In the genomic region with DNA sequence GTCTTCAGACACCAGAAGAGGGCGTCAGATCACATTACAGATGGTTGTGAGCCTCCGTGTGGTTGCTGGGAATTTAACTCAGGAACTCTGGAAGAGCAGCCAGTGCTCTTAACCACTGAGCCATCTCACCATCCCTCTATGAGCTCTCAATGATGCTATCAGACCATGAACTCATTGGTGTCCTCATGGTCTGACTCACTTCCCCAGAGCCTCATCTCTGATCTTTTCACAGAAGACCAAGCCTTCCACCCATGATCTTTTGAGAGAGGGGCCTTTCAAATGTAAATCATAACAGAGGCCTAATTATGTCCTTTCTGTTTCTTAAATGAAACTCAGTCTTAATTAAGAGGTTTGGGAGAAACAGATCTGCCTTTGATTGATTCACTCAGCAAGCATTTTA, we compare ENCODE assay signal across 25 mouse cellular contexts. TPM values are rescaled to one million over a fixed set of nuclear protein-coding genes. Genes with fewer than 3 reads are reported as not detected.
DNase-seq lines count a peak whose midpoint lies in the region; ATAC-seq and TF ChIP-seq lines count a peak whose summit lies in the region.
"Had no signal": no experiment of that assay in that cellular context is flagged by ENCODE, and none has a peak within 500 bp of the region (broad histone marks: within the 10 kb centered on the region; RNA-seq: fewer than 3 reads in every experiment).

No protein-coding gene starts in this region.

- ATAC-seq in hindbrain, embryonic 13.5 days (ENCODE audit: low FRiP score) = peak; percentile 37; the same call in 1 of the 2 replicates
- ATAC-seq in hindbrain, embryonic 16.5 days = no peak
- peak; percentile 53; the same call in 1 of the 2 replicates for ATAC-seq in forebrain, embryonic 12.5 days (ENCODE audit: low FRiP score)
- ATAC-seq in forebrain, embryonic 16.5 days = peak; percentile 51
- no peak for ATAC-seq in liver, postnatal 0 days

- intact Hi-C loops in left cerebral cortex, adult 2 months (cut with DNase I) = loop anchor here (2.0 to 5.0 kb wide), 2 partner anchors 20 to 459 kb away; a partner anchor contains a TSS
- intact Hi-C loops in left cerebral cortex, postnatal 14 days (cut with DNase I) = no loop called here

- no peak overlapping the region for H3K27ac ChIP-seq in hindbrain, embryonic 13.5 days
- H3K27ac ChIP-seq in hindbrain, embryonic 16.5 days (ENCODE audit: low read depth, low read length) = no peak overlapping the region
- H3K27ac ChIP-seq in left cerebral cortex, adult 2 months = peak overlapping the region; percentile 85
- H3K27ac ChIP-seq in forebrain, embryonic 12.5 days = no peak overlapping the region
- H3K27ac ChIP-seq in forebrain, embryonic 16.5 days (ENCODE audit: low read length) = no peak overlapping the region
- H3K27ac ChIP-seq in liver, postnatal 0 days (ENCODE audit: low read depth) = no peak overlapping the region
- H3K27ac ChIP-seq: embryonic facial prominence, embryonic 13.5 days; gastrocnemius, adult 2 months; heart, embryonic 13.5 days; hindbrain, embryonic 14.5 days had no signal

- no peak overlapping the region for H3K9ac ChIP-seq in hindbrain, embryonic 13.5 days
- H3K9ac ChIP-seq in hindbrain, embryonic 16.5 days (ENCODE audit: low read depth, low read length) = no peak overlapping the region
- no peak overlapping the region for H3K9ac ChIP-seq in forebrain, embryonic 12.5 days
- H3K9ac ChIP-seq in forebrain, embryonic 16.5 days (replicated peaks; ENCODE audit: low read depth, low read length) = no peak overlapping the region
- no peak overlapping the region for H3K9ac ChIP-seq in liver, postnatal 0 days (replicated peaks)
- H3K9ac ChIP-seq: embryonic facial prominence, embryonic 13.5 days; heart, embryonic 13.5 days; hindbrain, embryonic 14.5 days had no signal

- no peak overlapping the region for H3K4me2 ChIP-seq in hindbrain, embryonic 13.5 days
- no peak overlapping the region for H3K4me2 ChIP-seq in hindbrain, embryonic 16.5 days (ENCODE audit: low read length)
- H3K4me2 ChIP-seq in forebrain, embryonic 12.5 days = no peak overlapping the region
- H3K4me2 ChIP-seq in forebrain, embryonic 16.5 days (ENCODE audit: low read length) = no peak overlapping the region
- no peak overlapping the region for H3K4me2 ChIP-seq in liver, postnatal 0 days (ENCODE audit: low read depth, low read length)
- H3K4me2 ChIP-seq: embryonic facial prominence, embryonic 13.5 days; heart, embryonic 13.5 days; hindbrain, embryonic 14.5 days had no signal

- no peaks in the 10 kb centered on the region for H3K36me3 ChIP-seq in hindbrain, embryonic 13.5 days
- no peaks in the 10 kb centered on the region for H3K36me3 ChIP-seq in hindbrain, embryonic 16.5 days (ENCODE audit: control insufficient read depth, insufficient read depth, low read length)
- H3K36me3 ChIP-seq in forebrain, embryonic 12.5 days (replicated peaks) = no peaks in the 10 kb centered on the region
- no peaks in the 10 kb centered on the region for H3K36me3 ChIP-seq in forebrain, embryonic 16.5 days (ENCODE audit: control insufficient read depth, insufficient read depth)
- H3K36me3 ChIP-seq in liver, postnatal 0 days (replicated peaks; ENCODE audit: insufficient read depth, low read length) = no peaks in the 10 kb centered on the region
- H3K36me3 ChIP-seq: embryonic facial prominence, embryonic 13.5 days; heart, embryonic 13.5 days had no signal

- TF ChIP-seq EP300 in liver, postnatal 0 days (IDR thresholded peaks at IDR 0.05; ENCODE audit: low read depth) = no peak

- peaks cover 12% of the 10 kb centered on the region; the same call in 1 of the 2 replicates for H3K4me1 ChIP-seq in hindbrain, embryonic 13.5 days (replicated peaks)
- H3K4me1 ChIP-seq in hindbrain, embryonic 16.5 days (ENCODE audit: control insufficient read depth, insufficient read depth, low read depth, low read length) = no peaks in the 10 kb centered on the region; the same call in 1 of the 2 replicates
- peaks cover 19% of the 10 kb centered on the region for H3K4me1 ChIP-seq in forebrain, embryonic 12.5 days
- peaks cover 10% of the 10 kb centered on the region for H3K4me1 ChIP-seq in forebrain, embryonic 16.5 days (replicated peaks; ENCODE audit: control insufficient read depth, insufficient read depth, low read length)
- no peaks in the 10 kb centered on the region for H3K4me1 ChIP-seq in liver, postnatal 0 days (ENCODE audit: insufficient read depth)
- H3K4me1 ChIP-seq: embryonic facial prominence, embryonic 13.5 days; heart, embryonic 13.5 days had no signal

- DNase-seq in left cerebral cortex, adult 2 months (ENCODE audit: extremely low spot score in 1 of 2, low spot score in 2 of 2) = no peak
- no peak for DNase-seq in left cerebral cortex, postnatal 14 days (ENCODE audit: low spot score in 2 of 2)
- no peak for DNase-seq in liver, postnatal 0 days
- no peak for DNase-seq in spleen, adult 18-20 months
- DNase-seq: adrenal gland, postnatal 10 days; cerebellum, adult 11 months; cerebellum, adult 8-10 months; cerebellum, postnatal 25 days; gastrocnemius, adult 2 months; gastrocnemius, postnatal 25 days; heart, postnatal 36 days; kidney, adult 11 months had no signal

- H3K9me3 ChIP-seq in hindbrain, embryonic 13.5 days = no peaks in the 10 kb centered on the region
- no peaks in the 10 kb centered on the region for H3K9me3 ChIP-seq in hindbrain, embryonic 16.5 days (ENCODE audit: control insufficient read depth, low read length)
- no peaks in the 10 kb centered on the region for H3K9me3 ChIP-seq in forebrain, embryonic 12.5 days
- H3K9me3 ChIP-seq in forebrain, embryonic 16.5 days (ENCODE audit: control insufficient read depth, low read length) = no peaks in the 10 kb centered on the region
- no peaks in the 10 kb centered on the region for H3K9me3 ChIP-seq in liver, postnatal 0 days (ENCODE audit: low read length)
- H3K9me3 ChIP-seq: embryonic facial prominence, embryonic 13.5 days; heart, embryonic 13.5 days had no signal

- no peak overlapping the region for H3K4me3 ChIP-seq in hindbrain, embryonic 13.5 days
- H3K4me3 ChIP-seq in hindbrain, embryonic 16.5 days (ENCODE audit: low read length) = no peak overlapping the region
- no peak overlapping the region for H3K4me3 ChIP-seq in left cerebral cortex, adult 2 months
- no peak overlapping the region for H3K4me3 ChIP-seq in forebrain, embryonic 12.5 days (replicated peaks)
- H3K4me3 ChIP-seq in forebrain, embryonic 16.5 days (replicated peaks; ENCODE audit: low read length) = no peak overlapping the region
- H3K4me3 ChIP-seq in liver, postnatal 0 days (ENCODE audit: low read depth, low read length) = no peak overlapping the region
- H3K4me3 ChIP-seq: embryonic facial prominence, embryonic 13.5 days; gastrocnemius, adult 2 months; heart, embryonic 13.5 days had no signal

- H3K27me3 ChIP-seq in hindbrain, embryonic 13.5 days = no peaks in the 10 kb centered on the region
- H3K27me3 ChIP-seq in hindbrain, embryonic 16.5 days (replicated peaks; ENCODE audit: control insufficient read depth, insufficient read depth, low read length) = no peaks in the 10 kb centered on the region
- H3K27me3 ChIP-seq in forebrain, embryonic 12.5 days = peaks cover 11% of the 10 kb centered on the region; the same call in 1 of the 2 replicates
- 0 out of 2 replicates have a peak, but pooled peaks cover 5% of the 10 kb centered on the region for H3K27me3 ChIP-seq in forebrain, embryonic 16.5 days (replicated peaks; ENCODE audit: control insufficient read depth, insufficient read depth, low read length)
- H3K27me3 ChIP-seq in liver, postnatal 0 days (ENCODE audit: insufficient read depth, low read length) = no peaks in the 10 kb centered on the region
- H3K27me3 ChIP-seq: embryonic facial prominence, embryonic 13.5 days had no signal

- WGBS in hindbrain, embryonic 13.5 days = 78% methylated on average over 2 of the region's 2 CpGs
- WGBS in hindbrain, embryonic 16.5 days = 68% methylated on average over 2 of the region's 2 CpGs
- 66% methylated on average over 2 of the region's 2 CpGs for WGBS in forebrain, embryonic 12.5 days
- 38% methylated on average over 2 of the region's 2 CpGs for WGBS in forebrain, embryonic 16.5 days
- 81% methylated on average over 2 of the region's 2 CpGs for WGBS in liver, postnatal 0 days (ENCODE audit: insufficient replicate concordance)

- no peak; the same call in 1 of the 2 replicates for TF ChIP-seq CTCF in left cerebral cortex, adult 2 months (IDR thresholded peaks at IDR 0.05)
- TF ChIP-seq CTCF in liver, postnatal 0 days (IDR thresholded peaks at IDR 0.05; ENCODE audit: low read depth) = no peak

RNA-seq across cellular contexts. Expression of a gene that starts 19.0 kb away (rescaled TPM):
- polyA plus RNA-seq in hindbrain, embryonic 13.5 days (2015; fragmentation: Nextera tagmentation; extraction: Ambion mirVana) = 2.5 and 3.0 TPM in 2 replicates
- 3.4 and 4.1 TPM in 2 replicates for polyA plus RNA-seq in hindbrain, embryonic 16.5 days (2015; fragmentation: Nextera tagmentation; extraction: Ambion mirVana)
- total RNA-seq in left cerebral cortex, adult 2 months (2021) = 10 to 100 TPM; 24.8 to 25.8 TPM
- 10 to 100 TPM; 14.5 to 14.6 TPM for total RNA-seq in left cerebral cortex, postnatal 14 days (2021)
- 3.0 and 3.5 TPM in 2 replicates for polyA plus RNA-seq in forebrain, embryonic 12.5 days (2016; fragmentation: Nextera tagmentation; extraction: Ambion mirVana)
- 1.7 and 2.4 TPM in 2 replicates for polyA plus RNA-seq in forebrain, embryonic 16.5 days (2015; fragmentation: Nextera tagmentation; extraction: Ambion mirVana)
- polyA plus RNA-seq in liver, postnatal 0 days (2015; fragmentation: Nextera tagmentation; extraction: Ambion mirVana) = 1.0 and 1.1 TPM in 2 replicates

RNA-seq across cellular contexts. Expression of a gene that starts 56.0 kb away (rescaled TPM):
- polyA plus RNA-seq in hindbrain, embryonic 13.5 days (2015; fragmentation: Nextera tagmentation; extraction: Ambion mirVana) = not detected in 2 replicates
- polyA plus RNA-seq in hindbrain, embryonic 16.5 days (2015; fragmentation: Nextera tagmentation; extraction: Ambion mirVana) = not detected in 2 replicates
- not detected for total RNA-seq in left cerebral cortex, adult 2 months (2021)
- total RNA-seq in left cerebral cortex, postnatal 14 days (2021) = not detected
- polyA plus RNA-seq in forebrain, embryonic 12.5 days (2016; fragmentation: Nextera tagmentation; extraction: Ambion mirVana) = not detected in 2 replicates
- polyA plus RNA-seq in forebrain, embryonic 16.5 days (2015; fragmentation: Nextera tagmentation; extraction: Ambion mirVana) = not detected in 2 replicates
- not detected in 2 replicates for polyA plus RNA-seq in liver, postnatal 0 days (2015; fragmentation: Nextera tagmentation; extraction: Ambion mirVana)
- total RNA-seq: adrenal gland, postnatal 10 days; adrenal gland, postnatal 4 days; gastrocnemius, adult 2 months; gastrocnemius, postnatal 25 days; granulocyte monocyte progenitor cell, adult 5-6 weeks; heart, adult 8-10 months; heart, postnatal 36 days; MEL had no signal
- polyA plus RNA-seq: brain, embryonic 14.5 days; embryonic facial prominence, embryonic 13.5 days; frontal cortex, adult 2 months; heart, embryonic 13.5 days; hindbrain, embryonic 14.5 days had no signal

Comparison
In these comparisons a context has a peak if more than half of its experiments do, and no peak if none do; other contexts are left out.
1. ATAC-seq: peak in hindbrain, embryonic 13.5 days (single experiment), forebrain, embryonic 12.5 days (single experiment) and forebrain, embryonic 16.5 days (single experiment); none in hindbrain, embryonic 16.5 days (single experiment) and liver, postnatal 0 days (single experiment).